Mouse (Mus musculus) stomach, embryonic 15.5 days (tissue): ENCODE results near the gene Irf2bp1. TPM values are rescaled to one million over a fixed set of nuclear protein-coding genes. Genes with fewer than 3 reads are reported as not detected.

Experiments
- ATAC-seq: fragments of 200-750 bp; cut with Nextera tagmentation; 2 replicates; pipeline ENCODE4 v1.8.0; 2017; ENCODE audit warnings: low read depth, moderate number of reproducible peaks, moderate TSS enrichment; ENCODE audit not compliant: insufficient read depth, low FRiP score
- H3K27ac ChIP-seq: fragments of 300-500 bp; sonication (generic); 2 replicates; pipeline ENCODE4 v1.5.1; 2015; ENCODE audit warnings: mild to moderate bottlenecking, inconsistent platforms
- H3K27me3 ChIP-seq: fragments of 300-500 bp; sonication (generic); replicated peaks from 2 replicates; pipeline ENCODE4 v1.6.1; 2015; ENCODE audit warnings: inconsistent platforms
- H3K36me3 ChIP-seq: fragments of 300-500 bp; sonication (generic); 2 replicates; pipeline ENCODE4 v1.6.1; 2015; ENCODE audit warnings: inconsistent platforms
- H3K4me1 ChIP-seq: fragments of 300-500 bp; sonication (generic); 2 replicates; pipeline ENCODE4 v1.6.1; 2015; ENCODE audit warnings: inconsistent platforms
- H3K4me2 ChIP-seq: fragments of 300-500 bp; sonication (generic); 2 replicates; pipeline ENCODE4 v1.6.1; 2015; ENCODE audit warnings: mild to moderate bottlenecking, inconsistent platforms
- H3K4me3 ChIP-seq: fragments of 300-500 bp; sonication (generic); replicated peaks from 2 replicates; pipeline ENCODE4 v1.5.1; 2015; ENCODE audit warnings: inconsistent platforms
- H3K9ac ChIP-seq: fragments of 300-500 bp; sonication (generic); 2 replicates; pipeline ENCODE4 v1.6.1; 2015; ENCODE audit warnings: inconsistent platforms
- H3K9me3 ChIP-seq: fragments of 300-500 bp; sonication (generic); 2 replicates; pipeline ENCODE4 v1.6.1; 2016; ENCODE audit warnings: inconsistent platforms
- WGBS: fragments of 180-500 bp; shearing (Covaris S2); methylation state at CpG from one replicate; pipeline ENCODE4 v1.1.7; 2015; 5-methylcytosine and 5-hydroxymethylcytosine counted together
- polyA plus RNA-seq: library from polyadenylated mRNA; unstranded; fragments of >200 nt; fragmentation: Nextera tagmentation; extraction: Ambion mirVana; gene quantifications from 2 replicates; pipeline ENCODE4 v1.2.1, GENCODE M21; 2015

Gene Irf2bp1
- polyA plus RNA-seq, 1 experiment from 2014 or later, result 23.5 TPM

DNA sequence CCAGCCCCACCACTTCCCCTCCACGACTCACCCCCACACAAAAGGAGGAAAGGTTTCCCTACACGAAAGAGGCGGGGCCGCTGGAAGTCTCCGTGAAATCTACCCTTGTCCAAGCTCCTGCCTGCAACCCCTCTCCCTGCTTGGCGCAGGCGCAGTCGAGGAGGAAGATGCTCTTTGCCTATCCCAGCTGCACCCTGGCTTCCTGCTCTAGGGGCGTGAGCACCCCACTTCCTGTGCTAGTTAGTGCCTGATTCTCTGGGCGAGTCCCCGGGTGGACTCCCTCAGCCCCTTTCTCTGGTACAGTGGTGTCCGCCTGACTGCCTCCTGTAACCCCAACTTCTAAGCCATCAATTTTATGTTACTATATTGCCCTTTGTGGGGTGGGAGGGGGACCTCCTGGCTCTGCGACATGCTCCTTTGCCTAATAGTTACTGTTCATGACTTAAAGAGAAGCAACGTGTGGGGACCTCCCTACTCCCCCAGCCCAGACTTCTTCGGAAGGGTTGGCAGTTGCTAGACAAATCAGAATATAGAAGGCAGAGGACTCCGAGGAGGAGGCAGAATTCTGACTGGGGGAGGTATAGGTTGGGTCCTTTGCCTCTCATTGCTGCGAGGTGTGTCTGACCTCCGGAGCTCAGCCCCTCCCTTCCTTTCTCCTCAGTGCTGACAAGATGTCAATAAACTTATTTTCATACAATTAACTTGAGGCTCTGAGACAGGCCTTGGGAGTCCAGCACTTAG, 2.6 kb upstream of the Irf2bp1 start:
- H3K4me1 ChIP-seq, result peaks cover 45% of the 10 kb centered on the region
- H3K4me2 ChIP-seq, result peak overlapping the region; percentile 54
- ATAC-seq, result no peak
- H3K36me3 ChIP-seq, result peaks cover 8% of the 10 kb centered on the region
- H3K9me3 ChIP-seq, result no peaks in the 10 kb centered on the region
- peak overlapping the region; percentile 81 for H3K27ac ChIP-seq
- no peaks in the 10 kb centered on the region for H3K27me3 ChIP-seq
- H3K4me3 ChIP-seq, result peak overlapping the region; percentile 39
- 0 out of 2 replicates have a peak overlapping the region, but pooled peaks have one; percentile 22 for H3K9ac ChIP-seq
- 29% methylated on average over 18 of the region's 18 CpGs for WGBS

GRCm38 (mm10) chr7:19001807-19002085, 2.1 kb upstream of the Irf2bp1 start:
- no peak for ATAC-seq
- no peak overlapping the region; the same call in 1 of the 2 replicates for H3K4me3 ChIP-seq
- H3K4me1 ChIP-seq, result peaks cover 49% of the 10 kb centered on the region
- no peak overlapping the region for H3K9ac ChIP-seq
- H3K4me2 ChIP-seq, result peak overlapping the region; percentile 61; the same call in 1 of the 2 replicates
- no peaks in the 10 kb centered on the region for H3K27me3 ChIP-seq
- 60% methylated on average over 3 of the region's 3 CpGs for WGBS
- H3K9me3 ChIP-seq, result no peaks in the 10 kb centered on the region
- peak overlapping the region; percentile 81 for H3K27ac ChIP-seq
- H3K36me3 ChIP-seq, result peaks cover 8% of the 10 kb centered on the region

DNA sequence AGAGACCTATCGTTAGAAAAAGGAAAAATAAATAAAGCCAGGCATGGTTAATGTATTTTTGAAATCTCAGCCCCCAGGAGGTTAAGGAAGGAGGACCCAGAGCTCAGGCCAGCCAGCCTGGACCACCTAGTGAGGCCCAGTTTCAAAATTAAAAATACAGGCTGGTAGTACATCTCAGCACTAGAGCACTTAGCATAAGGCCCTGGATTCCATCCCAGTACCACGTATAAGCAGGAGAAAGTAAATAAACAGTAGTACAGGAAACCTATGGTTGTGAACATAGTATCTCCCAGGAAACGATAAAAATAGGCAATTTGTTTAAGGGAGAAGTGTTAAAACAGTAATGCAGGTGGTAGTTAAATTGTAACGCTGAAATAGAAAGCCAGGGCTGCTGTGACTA, 1.7 kb upstream of the Irf2bp1 start:
- WGBS, result 11% methylated on average over 4 of the region's 4 CpGs
- H3K36me3 ChIP-seq, result peaks cover 9% of the 10 kb centered on the region
- peak overlapping the region; percentile 81 for H3K27ac ChIP-seq
- ATAC-seq, result no peak
- H3K4me2 ChIP-seq, result peak overlapping the region; percentile 61
- peaks cover 53% of the 10 kb centered on the region for H3K4me1 ChIP-seq
- H3K27me3 ChIP-seq, result no peaks in the 10 kb centered on the region
- peak overlapping the region; percentile 42 for H3K4me3 ChIP-seq
- H3K9me3 ChIP-seq, result no peaks in the 10 kb centered on the region
- no peak overlapping the region for H3K9ac ChIP-seq

DNA sequence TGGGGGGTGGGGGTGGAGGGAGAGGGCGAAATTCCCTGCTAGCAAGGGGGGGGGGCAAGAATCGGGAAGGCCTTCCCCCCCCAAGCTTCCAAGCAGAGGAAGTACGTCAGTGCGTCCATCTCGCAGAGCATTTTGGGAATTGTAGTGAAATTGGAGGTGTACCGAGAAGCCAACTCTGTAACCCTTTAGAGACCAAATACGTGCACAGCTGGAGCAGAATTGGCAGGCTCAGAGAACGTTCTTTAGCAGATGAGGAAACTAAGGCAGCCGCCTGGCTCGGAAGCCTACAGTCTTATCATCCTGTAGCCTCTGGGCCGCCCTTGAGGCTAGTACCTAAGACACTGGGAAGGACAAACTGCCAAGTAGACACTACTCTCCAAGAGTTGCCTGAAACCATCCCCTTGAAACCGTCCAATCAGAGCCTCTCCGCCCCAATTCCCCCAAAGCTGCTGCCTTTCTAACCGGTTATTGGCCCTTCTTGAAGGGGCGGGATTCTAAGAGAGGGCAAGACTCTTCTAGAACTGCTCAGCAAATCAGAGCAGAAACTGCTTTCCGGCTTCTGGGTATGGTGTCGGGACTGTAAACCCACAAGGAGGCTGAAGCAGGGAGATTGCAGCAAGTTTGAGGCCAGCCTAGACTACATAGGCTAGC, 871 bp upstream of the Irf2bp1 start:
- H3K9ac ChIP-seq, result peak overlapping the region; percentile 29; the same call in 1 of the 2 replicates
- H3K4me1 ChIP-seq, result peaks cover 53% of the 10 kb centered on the region
- peaks cover 15% of the 10 kb centered on the region for H3K36me3 ChIP-seq
- H3K9me3 ChIP-seq, result no peaks in the 10 kb centered on the region
- peak overlapping the region; percentile 61 for H3K4me2 ChIP-seq
- ATAC-seq, result peak; percentile 27; the same call in 1 of the 2 replicates
- peak overlapping the region; percentile 42 for H3K4me3 ChIP-seq
- H3K27me3 ChIP-seq, result no peaks in the 10 kb centered on the region
- WGBS, result 2% methylated on average over 17 of the region's 17 CpGs
- peak overlapping the region; percentile 81 for H3K27ac ChIP-seq

DNA sequence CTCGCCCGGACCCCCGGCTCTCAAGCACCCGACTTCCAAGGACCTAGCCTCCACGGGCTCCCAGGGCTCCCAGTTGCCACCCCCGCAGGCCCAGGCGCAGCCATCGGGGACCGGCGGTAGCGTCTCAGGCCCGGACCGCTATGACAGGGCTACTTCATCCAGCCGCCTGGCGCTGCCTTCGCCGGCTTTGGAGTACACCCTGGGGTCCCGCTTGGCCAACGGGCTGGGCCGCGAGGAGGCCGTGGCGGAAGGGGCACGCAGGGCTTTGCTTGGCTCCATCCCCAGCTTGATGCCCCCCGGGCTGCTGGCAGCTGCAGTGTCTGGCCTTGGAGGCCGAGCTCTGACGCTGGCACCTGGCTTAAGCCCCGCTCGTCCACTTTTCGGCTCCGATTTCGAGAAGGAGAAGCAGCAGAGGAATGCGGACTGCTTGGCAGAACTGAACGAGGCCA, 811 bp downstream of the Irf2bp1 start:
- WGBS, result 6% methylated on average over 30 of the region's 34 CpGs
- ATAC-seq, result no peak
- Histone ChIP-seq H3K4me3 (peak overlapping the region; percentile 86), H3K27ac (peak overlapping the region; percentile 98), H3K27me3 (no peaks in the 10 kb centered on the region), H3K4me2 (peak overlapping the region; percentile 95), H3K36me3 (peaks cover 15% of the 10 kb centered on the region), H3K9me3 (no peaks in the 10 kb centered on the region), H3K4me1 (peaks cover 62% of the 10 kb centered on the region), H3K9ac (peak overlapping the region; percentile 84)

DNA sequence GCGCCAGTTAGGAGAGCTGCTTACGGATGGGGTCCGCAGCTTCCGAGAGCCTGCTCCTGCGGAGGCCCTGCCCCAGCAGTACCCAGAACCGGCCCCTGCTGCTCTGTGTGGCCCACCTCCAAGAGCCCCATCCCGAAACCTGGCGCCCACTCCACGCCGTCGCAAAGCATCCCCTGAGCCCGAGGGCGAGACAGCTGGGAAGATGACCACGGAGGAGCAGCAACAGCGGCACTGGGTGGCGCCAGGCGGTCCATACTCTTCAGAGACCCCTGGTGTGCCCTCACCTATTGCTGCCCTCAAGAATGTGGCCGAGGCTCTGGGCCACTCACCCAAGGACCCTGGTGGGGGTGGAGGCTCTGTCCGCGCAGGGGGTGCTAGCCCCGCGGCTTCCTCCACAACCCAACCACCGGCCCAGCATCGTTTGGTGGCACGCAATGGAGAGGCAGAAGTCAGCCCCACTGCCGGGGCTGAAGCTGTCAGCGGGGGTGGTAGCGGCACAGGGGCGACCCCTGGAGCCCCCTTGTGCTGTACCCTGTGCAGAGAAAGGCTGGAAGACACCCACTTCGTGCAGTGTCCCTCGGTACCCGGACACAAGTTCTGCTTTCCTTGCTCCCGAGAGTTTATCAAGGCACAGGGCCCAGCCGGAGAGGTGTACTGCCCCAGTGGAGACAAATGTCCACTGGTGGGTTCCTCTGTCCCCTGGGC, 1.7 kb downstream of the Irf2bp1 start:
- no peak for ATAC-seq
- no peaks in the 10 kb centered on the region for H3K27me3 ChIP-seq
- peaks cover 62% of the 10 kb centered on the region for H3K4me1 ChIP-seq
- no peaks in the 10 kb centered on the region for H3K9me3 ChIP-seq
- peak overlapping the region; percentile 84; the same call in 1 of the 2 replicates for H3K9ac ChIP-seq
- H3K36me3 ChIP-seq, result peaks cover 15% of the 10 kb centered on the region
- peak overlapping the region; percentile 95 for H3K4me2 ChIP-seq
- H3K4me3 ChIP-seq, result peak overlapping the region; percentile 86
- 67% methylated on average over 34 of the region's 34 CpGs for WGBS
- no peak overlapping the region for H3K27ac ChIP-seq

GRCm38 (mm10) chr7:19006476-19006875, 2.6 kb downstream of the Irf2bp1 start:
- ATAC-seq, result no peak
- Histone ChIP-seq H3K4me3 (peak overlapping the region; percentile 86; the same call in 1 of the 2 replicates), H3K27ac (peak overlapping the region; percentile 85), H3K4me2 (peak overlapping the region; percentile 95), H3K9me3 (no peaks in the 10 kb centered on the region), H3K9ac (no peak overlapping the region), H3K4me1 (peaks cover 57% of the 10 kb centered on the region), H3K27me3 (no peaks in the 10 kb centered on the region), H3K36me3 (peaks cover 15% of the 10 kb centered on the region)
- 5% methylated on average over 12 of the region's 12 CpGs for WGBS

GRCm38 (mm10) chr7:19007026-19007977, 3.5 kb downstream of the Irf2bp1 start:
- 54% methylated on average over 13 of the region's 13 CpGs for WGBS
- Histone ChIP-seq H3K9ac (no peak overlapping the region), H3K4me1 (peaks cover 56% of the 10 kb centered on the region), H3K27me3 (no peaks in the 10 kb centered on the region), H3K36me3 (peaks cover 15% of the 10 kb centered on the region), H3K4me3 (peak overlapping the region; percentile 8; the same call in 1 of the 2 replicates), H3K4me2 (peak overlapping the region; percentile 39), H3K27ac (peak overlapping the region; percentile 85), H3K9me3 (no peaks in the 10 kb centered on the region)
- ATAC-seq, result peak; percentile 70

- no peak overlapping the region for H3K4me2 ChIP-seq
- H3K9ac ChIP-seq, result no peak overlapping the region
- H3K27me3 ChIP-seq, result no peaks in the 10 kb centered on the region
- no peak overlapping the region for H3K4me3 ChIP-seq
- H3K27ac ChIP-seq, result no peak overlapping the region
- H3K4me1 ChIP-seq, result peaks cover 42% of the 10 kb centered on the region
- no peak for ATAC-seq
- peaks cover 8% of the 10 kb centered on the region for H3K36me3 ChIP-seq
- no peaks in the 10 kb centered on the region for H3K9me3 ChIP-seq
- 69% methylated on average over 7 of the region's 7 CpGs for WGBS
These were observed 6.7 kb downstream of the Irf2bp1 start for GRCm38 (mm10) chr7:19010581-19010980.

- peak overlapping the region; percentile 36 for H3K4me3 ChIP-seq
- 2% methylated on average over 31 of the region's 31 CpGs for WGBS
- H3K36me3 ChIP-seq, result peaks cover 5% of the 10 kb centered on the region; the same call in 1 of the 2 replicates
- no peaks in the 10 kb centered on the region for H3K9me3 ChIP-seq
- H3K4me1 ChIP-seq, result peaks cover 28% of the 10 kb centered on the region
- H3K4me2 ChIP-seq, result peak overlapping the region; percentile 73
- peak overlapping the region; percentile 83 for H3K27ac ChIP-seq
- peak; percentile 38; the same call in 1 of the 2 replicates for ATAC-seq
- peak overlapping the region; percentile 33; the same call in 1 of the 2 replicates for H3K9ac ChIP-seq
- no peaks in the 10 kb centered on the region for H3K27me3 ChIP-seq
These were observed 8.3 kb downstream of the Irf2bp1 start for GRCm38 (mm10) chr7:19012025-19012621.
